Mouse (Mus musculus) common myeloid progenitor, adult 5-6 weeks (primary cell): ENCODE results near the gene Irak1. TPM values are rescaled to one million over a fixed set of nuclear protein-coding genes. Genes with fewer than 3 reads are reported as not detected.

Source experiments
- ATAC-seq: replicated peaks from 2 replicates; pipeline ENCODE4 v1.8.0; 2016; ENCODE audit warnings: low read depth, mild to moderate bottlenecking, moderate TSS enrichment, inconsistent platforms; ENCODE audit not compliant: poor library complexity, severe bottlenecking
- total RNA-seq: library from RNA; stranded (forward); fragments of 200-1000, 187-1606 nt; gene quantifications from 2 replicates; pipeline ENCODE4 v1.2.3, GENCODE M21; 2017

Gene Irak1
- 42.8 and 54.9 TPM in 2 replicates for total RNA-seq

DNA sequence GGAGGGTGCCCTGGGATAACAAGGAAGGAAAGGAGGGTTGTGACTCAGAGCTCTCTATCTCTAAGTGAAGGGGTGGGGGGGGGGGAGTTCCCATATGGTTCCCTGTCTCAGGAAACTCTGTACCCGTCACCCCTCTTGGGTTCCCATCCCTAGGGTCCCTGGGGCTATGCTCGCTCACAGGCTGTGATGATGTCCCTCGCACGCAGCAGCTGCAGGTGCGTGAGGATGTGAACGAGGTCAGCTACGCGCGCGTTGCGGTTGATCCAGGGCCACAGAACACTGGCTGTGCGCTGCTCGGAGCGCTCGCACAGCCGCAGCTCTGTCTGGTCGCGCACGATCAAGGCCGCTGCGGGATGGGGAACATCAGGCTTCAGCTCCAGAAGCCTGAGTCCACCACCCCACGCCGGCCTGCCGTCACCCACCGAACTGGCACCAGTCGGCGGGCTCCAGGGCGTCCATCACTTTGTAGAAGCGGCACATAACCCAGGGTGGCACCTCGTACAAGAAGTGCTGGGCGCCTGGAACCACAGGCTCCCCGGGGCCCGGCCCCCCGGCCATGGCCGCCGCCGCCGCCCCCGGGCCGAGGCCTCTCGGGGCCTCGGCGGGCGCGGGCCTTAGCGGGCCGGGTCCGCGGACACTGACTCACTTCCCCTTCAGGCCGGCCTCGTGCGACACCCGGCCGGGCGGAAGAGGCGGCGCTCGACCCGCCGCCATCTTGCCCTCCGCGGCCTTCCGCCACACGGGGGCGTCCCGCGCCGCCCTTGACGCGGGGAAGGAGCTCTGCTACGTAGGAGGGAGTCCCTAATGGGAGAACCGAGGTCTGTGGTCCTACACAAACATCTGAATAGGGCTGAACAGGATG, at the start of gene Irak1:
Irak1 (minus strand) TSS at position 731 of the 862 bp plus-strand sequence.
- ATAC-seq = peak; percentile 90

DNA sequence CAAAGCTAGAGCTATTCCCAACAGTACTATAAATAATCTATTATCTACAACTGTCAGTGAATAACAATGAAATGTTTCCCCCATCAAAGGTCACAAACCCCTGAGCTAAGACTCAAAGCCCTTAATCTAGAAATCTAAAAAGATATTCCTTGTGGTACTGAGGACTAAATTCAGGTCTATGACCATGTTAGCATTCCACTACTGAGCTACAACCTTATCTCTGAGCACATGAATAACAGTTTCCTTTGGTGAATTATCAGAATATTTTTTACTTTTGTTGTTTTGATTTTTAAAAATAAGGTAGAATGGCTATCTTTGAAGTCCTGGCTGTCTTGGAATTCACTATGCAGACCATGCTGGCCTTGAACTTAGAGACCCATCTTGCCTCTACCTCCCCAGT, 47.1 kb upstream of the Irak1 start:
- no peak for ATAC-seq

DNA sequence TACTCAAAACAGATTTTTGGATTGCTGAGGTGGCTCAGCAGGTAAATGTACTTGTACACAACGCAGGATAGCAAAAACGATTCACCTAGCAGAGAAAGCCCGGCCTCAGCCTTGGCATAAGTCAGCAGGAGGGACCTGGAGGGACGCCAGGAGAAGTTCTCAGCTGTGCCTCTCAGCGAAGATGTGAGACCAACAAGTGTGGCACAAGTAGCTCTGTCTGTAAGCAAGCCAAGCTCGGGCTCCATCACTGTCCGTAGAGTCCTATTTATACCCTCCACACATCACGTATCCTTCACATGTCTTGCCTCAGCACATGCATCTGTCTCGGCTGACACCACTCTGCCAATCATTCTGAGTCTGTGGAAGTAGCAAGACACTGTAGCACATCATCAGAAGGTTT, 44.2 kb upstream of the Irak1 start:
- ATAC-seq = no peak

DNA sequence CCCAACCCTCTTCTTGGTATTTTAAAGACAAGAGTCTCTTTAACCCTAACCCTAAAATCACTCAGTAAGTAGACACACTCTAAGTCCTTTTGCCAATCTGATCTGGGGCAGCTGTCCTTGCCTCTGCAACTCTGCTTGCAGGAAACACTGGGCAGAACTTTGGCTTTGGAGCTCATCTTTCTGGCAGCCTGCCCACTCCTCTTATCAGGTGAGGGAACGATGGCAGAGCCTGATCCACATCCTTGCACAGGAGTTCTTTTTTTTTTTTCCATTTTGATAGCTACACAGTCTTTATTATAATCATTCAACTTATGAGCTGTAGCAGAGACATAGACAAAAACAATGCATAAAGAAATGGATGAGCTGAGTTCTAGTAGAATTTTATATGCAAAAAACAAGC, 21.4 kb upstream of the Irak1 start:
- ATAC-seq = no peak

DNA sequence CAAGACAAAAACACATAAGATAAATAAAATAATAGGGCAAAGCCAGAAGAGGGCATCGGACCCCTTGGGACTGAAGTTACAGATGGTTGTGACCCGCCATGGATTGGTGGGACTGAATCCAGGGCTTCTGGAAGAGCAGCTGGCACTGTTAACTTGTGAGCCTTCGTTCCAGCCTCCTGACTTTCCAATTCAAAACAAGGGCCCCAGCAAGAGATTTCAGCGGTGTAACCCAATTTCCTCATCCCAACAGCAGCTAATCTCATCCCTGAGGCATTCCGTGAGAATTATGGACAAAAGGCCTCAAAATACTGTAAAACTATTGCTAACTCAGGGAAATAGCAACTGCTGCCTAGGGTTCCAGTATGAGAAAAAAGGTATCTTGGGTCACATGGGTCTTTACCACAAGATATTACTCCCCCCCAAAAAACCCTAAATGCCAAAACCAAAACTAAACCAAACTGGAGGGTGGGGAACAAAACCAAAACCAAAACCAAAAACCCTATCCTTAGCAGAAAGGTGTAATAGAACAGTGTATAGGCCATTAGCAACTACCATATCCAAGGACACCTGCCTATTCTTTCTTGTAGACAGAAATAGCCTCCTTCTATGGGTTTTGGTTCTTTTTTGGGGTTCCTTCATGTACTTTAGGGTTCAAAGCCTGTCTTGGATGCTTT, 14.1 kb upstream of the Irak1 start:
- ATAC-seq = no peak

DNA sequence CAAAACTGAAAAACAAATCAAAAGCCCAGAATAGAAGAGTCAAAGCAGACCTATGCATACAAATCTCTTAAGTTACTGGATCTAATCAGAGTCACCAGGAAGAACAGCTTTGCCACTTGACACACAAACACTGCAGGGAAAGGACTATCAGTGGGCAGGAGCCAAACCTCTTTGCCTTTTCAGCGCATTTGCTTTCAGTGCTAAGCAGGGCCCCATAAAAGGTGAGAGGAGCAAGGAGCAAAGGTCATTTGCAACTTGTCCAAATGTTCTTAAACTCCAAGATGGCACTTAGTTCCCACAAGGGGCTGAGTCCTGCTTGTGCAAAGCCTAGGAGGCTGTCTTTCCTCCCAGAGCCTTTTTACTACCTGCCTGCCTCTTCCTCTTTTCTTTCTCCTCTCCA, 6.3 kb upstream of the Irak1 start:
- no peak for ATAC-seq

DNA sequence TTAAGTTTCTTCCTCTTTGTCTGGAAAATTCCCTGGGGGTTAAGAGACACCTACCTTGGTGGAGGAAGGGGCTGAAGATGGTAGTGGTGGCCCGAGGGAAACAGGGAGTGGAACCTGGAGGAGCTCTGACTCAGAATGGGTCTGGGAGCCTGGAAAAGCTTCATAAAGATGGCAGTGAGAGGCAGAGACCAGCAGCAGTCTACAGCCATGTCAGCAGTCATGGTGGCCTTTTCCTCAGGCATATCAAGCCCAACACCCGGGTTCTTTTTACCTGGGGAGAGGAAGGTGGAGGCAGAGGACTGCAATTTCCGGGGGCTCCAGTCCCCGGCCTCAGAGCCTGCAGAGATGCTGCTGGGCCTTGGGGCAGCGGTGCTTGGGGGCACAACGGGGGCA, 927 bp downstream of the Irak1 start:
- ATAC-seq = no peak

DNA sequence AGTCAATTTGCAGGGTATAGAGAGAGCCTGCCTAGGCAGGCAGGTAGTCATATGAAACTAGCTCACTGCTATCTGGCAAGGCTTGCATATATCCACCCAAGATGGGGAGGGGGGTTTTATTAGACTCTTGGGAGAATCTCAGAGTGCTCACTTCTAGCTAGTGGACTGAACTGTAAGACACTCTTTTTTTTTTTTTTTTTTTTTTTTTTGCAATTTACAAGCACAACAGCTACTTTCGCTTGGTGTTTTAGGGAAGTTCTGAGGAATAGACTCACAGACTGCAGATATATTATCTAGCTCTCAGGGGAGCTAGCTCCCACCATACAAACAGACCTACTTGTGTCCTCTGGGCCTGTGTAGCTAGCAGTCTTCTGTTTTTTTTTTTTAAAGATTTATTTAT, 9.1 kb downstream of the Irak1 start:
- ATAC-seq = no peak

DNA sequence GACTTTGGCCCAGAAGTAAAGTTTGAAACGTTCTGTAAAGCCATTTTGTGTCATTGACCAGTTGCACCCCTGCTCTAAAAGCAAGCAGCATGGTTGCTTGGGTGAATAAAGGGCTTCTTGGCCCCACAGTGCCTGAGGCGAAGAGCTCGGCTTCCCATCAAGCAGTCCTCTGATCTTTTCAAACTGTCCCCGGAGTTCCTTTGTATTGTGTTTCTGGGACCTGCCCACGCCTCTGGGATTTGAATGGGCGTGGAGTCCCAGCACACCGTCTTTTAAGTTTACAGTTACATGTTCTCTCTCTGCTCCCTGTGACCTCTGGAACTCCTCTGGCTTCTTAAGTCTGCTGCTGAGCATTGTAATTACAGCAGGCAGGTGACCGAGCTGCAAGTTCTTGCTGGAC, 15.7 kb downstream of the Irak1 start:
- no peak for ATAC-seq

DNA sequence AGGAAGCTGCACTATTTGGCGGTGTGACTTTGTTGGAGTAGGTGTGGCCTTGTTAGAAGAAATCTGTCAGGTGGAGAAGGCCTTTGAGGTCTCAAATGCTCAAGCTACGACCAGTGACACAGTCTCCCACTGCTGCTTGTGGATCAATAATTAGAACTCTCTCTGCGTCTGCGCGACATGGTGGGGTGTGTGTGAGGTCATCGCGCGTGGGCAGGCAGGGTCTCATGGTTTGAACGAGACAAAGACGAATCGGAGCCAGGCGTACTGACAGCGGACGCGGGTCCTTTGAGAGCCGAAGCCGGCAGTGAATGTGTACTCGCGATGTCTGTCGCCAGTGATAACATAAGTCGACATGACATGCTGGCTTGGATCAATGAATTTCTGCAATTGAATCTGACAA, 17.3 kb downstream of the Irak1 start:
- ATAC-seq = no peak

DNA sequence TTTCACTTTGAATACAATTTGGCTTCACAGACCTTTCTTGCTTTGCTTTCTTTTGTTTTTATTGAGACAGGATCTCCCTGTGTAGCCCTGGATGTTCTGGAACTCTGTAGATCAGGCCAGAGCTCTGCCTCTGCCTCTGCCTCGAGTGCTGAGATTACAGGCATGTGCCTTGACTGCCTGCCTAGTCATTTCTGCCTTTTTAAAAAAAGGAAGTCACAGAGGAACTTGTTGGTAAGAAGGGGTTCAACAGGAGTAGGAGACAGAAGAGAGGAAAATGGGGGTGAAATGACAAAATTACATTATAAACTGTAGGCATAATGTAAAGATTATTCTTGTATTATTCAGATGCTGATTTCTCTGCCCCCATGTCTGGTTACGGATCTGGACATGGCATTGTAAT, 20.1 kb downstream of the Irak1 start:
- 0 out of 2 replicates have a peak, but pooled peaks have one; percentile 50 for ATAC-seq

DNA sequence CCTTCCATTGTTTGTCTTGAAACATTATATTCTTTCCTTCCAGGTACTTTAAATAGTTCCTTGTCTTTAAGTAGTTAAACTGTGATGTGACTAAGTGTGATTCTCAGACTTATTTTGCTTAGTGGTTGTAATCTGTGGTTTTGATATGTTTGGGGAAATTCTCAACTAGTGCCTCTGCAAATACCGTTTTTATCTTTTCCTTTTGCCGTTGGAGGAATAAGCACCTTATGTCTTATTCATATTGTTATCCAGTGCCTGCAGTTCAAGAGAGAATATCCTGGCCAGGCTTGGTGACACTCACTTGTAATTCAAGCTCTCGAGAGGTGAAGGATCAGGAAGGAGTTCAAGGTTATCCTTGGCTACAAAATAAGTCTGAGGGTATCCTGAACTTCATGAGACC, 22.7 kb downstream of the Irak1 start:
- no peak for ATAC-seq

DNA sequence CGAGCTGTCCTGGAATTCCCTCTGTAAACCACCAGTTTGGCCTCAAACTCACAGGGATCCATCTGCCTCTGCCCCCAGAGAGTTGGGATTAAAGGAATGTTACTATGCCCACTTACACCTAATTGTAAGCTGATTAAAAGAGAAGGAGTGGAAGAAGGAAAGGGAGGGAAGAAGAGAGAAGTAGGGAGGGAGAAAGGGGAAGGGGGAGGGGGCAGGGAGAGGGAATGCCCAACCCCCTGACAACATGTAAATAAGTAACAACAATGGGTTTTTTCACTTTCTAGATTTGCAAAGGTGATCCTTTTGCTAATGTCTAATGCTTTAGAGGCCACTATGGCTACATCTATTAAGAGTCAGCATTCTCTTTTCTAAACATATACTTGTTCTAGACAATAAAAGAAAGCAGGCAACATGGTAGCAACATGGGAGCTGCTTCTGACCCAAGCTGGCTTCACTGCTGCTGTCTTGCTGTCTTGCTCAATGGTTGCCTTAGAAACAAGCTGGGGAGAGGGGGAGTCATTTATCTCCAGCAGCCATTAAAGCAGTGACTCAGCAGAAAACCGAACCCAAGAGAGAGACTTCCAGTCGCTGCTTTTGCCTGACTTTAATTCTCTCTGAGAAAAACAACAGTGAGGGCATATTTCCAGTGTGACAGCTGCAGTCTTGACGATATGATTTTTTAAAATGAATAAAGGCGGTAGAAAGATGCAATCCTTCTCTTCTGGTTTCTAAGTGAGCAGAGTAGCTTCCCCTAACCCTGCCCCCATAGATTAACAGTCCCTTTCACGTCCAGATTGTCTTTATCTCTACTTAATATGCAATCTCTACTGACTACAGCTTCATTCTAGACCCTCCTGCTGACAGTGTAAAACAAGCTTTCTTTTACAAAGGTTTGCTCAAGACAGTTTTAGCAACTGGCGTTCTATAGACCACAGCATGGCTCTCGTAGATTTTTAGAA, 24.5 kb downstream of the Irak1 start:
- ATAC-seq = peak; percentile 98

DNA sequence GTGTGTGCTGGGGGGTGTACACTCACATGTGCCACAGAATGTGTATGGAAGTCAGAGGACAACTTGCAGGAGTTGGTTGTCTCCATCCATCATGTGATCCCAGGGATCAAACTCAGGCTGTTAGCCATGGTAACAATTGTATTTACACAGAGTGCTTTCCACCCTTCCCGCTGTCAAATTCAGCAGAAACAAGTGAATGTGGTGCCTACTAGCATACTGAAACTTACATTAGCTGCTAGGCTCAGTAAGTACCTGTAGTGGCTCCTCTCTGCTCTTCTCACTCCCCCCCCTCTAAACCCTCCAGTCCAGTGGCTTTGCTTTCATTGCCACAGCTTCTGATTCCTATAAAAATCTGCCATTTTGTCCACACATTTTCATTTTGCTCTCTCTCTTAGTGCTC, 45.9 kb downstream of the Irak1 start:
- ATAC-seq = no peak

DNA sequence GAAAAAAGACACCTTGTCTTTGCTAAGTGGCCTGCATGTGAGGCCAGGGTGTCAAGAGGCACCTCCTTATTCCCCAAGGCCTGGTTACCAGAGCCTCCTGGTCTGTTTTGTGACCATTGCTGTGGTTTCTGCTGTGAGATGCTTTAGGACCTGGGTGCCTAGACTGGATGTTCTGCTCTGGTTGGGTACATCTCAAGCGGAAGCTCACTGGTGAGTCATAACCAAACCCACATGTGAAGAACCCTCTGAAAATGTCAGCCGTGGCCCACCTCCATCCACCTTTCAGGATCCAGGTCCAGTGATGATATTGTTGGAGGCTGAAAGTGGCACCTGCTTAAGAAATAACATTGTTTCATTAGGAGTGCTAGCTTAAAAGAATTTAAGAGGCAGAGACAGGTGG, 47.4 kb downstream of the Irak1 start:
- ATAC-seq = no peak

DNA sequence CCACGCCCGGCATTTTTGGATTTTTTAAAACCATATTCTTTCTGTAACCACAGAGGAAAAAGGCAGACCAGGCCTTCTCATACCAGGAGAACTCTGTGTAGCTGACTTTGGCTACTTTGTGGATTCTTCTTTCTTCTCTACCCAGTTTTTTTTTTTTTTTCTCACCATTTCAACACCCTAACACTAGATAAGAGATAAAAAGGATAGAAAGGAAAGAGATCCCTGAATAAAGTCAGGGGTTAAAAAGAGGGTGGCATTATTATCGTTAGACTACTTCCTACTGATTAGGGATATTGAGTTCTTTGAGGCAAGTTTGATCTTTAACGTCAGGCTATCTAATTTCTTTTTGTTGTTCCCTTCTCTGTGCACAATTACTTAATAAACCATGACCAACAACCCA, 50.9 kb downstream of the Irak1 start:
- no peak for ATAC-seq

DNA sequence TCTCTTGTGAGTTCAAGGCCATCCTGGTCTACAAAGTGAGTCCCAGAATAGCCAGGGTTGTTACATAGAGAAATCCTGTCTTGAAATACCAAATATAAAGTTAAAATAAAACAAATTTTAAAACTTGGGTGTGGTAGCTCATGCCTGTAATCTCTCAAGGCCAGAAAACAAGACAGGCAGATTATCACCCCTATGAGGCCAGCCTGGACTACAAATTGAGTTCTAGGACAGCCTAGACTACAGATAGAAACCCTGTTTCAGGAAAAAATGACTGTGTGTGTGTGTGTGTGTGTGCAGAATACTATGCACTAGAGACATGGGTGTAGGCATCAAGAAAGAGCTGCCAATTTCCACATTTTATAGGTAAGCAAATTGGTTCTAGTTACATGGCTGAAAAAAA, 52.9 kb downstream of the Irak1 start:
- no peak for ATAC-seq

DNA sequence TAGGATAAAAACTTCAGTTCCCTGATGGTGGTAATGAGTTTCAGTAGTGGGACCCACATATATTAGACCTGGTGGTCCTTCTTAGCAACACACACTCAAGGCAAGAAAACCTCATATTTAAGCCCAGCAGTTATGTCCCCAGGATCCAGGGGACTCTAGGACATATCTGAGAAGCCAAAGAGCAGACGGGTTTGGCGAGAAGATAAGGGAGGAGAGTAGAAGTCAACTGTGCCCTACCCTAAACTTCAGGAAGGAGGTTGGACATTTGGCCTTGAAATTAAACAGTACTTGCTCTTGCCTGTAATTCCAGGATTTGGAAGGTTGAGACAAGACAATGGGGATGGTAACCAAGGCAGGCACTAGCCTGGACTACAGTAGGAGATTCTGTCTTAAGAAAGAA, 54.0 kb downstream of the Irak1 start:
- ATAC-seq = no peak

DNA sequence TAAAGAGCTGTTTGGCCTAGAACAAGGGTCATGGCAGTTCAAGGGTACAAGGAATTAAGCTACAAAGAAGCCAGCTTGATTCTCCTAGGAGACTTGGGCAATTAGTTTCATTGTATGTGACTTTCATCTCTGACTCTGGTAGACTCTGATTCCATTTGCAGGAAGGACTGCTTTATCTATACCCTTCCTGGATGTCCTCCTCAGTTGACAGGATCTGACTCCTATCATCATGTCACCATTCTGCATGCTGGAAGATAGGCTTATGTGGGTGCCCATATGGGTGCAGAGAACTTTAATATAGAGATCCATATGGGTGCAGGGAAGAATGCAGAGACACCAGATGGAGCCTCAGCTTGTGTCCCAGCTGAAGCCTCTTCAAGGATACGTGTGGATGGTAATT, 54.6 kb downstream of the Irak1 start:
- ATAC-seq = no peak

DNA sequence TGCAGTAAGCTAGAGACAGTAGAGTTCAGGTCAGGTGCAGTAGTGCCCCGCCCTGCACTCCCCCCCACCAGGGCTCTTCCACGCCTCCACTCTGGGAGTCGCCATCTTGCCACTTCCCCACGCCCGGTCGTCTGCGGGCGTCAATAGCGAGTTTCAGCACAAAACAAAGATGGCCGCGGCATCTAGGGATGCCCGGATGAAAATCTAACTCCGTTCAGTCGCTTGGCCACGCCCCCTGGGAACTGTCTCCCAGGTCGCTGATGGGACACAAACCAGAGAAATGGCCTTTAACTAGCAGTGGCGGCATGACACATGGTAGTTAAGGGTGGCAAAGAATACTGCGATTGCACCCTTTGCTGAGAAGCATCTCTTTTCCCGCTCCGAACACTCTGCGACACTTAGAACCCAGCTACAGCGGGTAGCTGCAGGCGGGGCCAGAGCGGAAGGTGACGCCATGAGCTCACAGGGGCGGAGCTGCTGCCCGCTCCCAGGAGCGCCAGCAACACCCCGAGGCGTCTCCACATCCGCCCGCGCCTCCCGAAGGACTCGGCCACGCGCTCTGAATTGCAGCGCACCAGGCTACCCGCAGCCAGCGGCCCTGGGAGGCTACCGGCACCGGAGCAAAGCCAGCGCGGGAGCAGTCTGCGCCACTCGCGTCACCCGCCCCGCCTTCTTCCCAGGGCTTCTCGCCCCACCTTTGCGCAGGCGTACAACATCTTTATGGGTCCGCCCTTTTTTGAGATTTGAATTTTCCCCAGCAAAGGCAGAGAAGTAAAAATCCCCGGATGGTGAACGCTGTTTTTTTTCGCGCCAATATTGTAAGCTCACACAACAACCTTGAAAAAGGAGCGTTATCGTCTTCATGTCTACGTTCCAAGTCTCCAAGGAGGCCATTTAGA, 56.3 kb downstream of the Irak1 start:
- peak; percentile 57 for ATAC-seq
